Mouse (Mus musculus) heart, postnatal 25 days (tissue): ENCODE measurements around the gene Mbnl2. TPM values are rescaled to one million over a fixed set of nuclear protein-coding genes. Genes with fewer than 3 reads are reported as not detected.

ENCODE experiments used
- DNase-seq: peaks from one replicate; pipeline ENCODE4 v3.0.0; 2022; ENCODE audit warnings: low spot score
- intact Hi-C: fragments of 180-260 bp; cut with DNase I; formaldehyde crosslinking; loops from one replicate; pipeline ENCODE4 v1.15.1; 2025
- total RNA-seq, 2 experiments: library from RNA; stranded (reverse); gene quantifications; 2 replicates each; pipeline ENCODE4 v1.2.3; 2021

The Mbnl2 gene
- total RNA-seq, 2 experiments from 2014 or later, result 234 to 252 TPM

DNA sequence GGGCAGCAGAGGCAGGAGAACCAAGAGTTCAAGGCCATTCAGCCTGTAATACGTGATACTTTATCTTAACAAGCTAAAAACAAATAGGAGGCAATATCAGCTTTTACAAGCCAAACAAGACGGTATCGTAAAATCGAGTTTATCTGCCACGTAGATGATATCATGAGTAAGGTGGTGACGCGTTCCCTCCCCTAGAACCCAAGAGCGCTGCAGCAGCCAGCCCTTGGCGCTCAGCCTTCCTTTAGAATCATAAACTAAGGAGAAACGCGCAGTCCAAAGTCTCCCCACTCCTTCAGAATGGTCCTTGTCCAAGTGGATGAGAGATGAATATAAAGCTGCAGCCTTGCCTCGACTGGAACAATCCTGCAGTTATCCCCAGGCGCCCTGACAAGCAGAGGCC lies 166.4 kb downstream of the Mbnl2 start:
- no peak for DNase-seq
- intact Hi-C loops, result no loop called here

DNA sequence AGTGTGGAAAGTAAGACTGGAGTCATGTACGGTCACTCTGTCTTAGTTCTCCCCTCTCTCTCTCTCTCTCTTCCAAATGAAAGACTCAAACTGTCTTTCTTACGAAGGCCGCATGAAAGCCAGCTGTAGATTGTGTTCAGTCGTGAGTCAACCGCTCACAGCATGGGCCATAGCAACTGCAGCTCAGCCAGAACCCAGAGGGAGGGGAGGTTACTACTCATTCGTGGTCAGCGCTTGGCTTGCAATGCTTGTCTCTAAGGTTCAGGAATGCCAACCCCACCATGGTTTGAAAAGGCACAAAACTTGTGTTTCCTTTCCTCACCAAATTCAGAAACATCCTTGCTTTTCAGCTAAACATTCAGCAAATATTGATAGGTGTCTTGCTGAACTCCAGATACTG lies 178.8 kb downstream of the Mbnl2 start:
- intact Hi-C loops, result no loop called here
- DNase-seq, result no peak

DNA sequence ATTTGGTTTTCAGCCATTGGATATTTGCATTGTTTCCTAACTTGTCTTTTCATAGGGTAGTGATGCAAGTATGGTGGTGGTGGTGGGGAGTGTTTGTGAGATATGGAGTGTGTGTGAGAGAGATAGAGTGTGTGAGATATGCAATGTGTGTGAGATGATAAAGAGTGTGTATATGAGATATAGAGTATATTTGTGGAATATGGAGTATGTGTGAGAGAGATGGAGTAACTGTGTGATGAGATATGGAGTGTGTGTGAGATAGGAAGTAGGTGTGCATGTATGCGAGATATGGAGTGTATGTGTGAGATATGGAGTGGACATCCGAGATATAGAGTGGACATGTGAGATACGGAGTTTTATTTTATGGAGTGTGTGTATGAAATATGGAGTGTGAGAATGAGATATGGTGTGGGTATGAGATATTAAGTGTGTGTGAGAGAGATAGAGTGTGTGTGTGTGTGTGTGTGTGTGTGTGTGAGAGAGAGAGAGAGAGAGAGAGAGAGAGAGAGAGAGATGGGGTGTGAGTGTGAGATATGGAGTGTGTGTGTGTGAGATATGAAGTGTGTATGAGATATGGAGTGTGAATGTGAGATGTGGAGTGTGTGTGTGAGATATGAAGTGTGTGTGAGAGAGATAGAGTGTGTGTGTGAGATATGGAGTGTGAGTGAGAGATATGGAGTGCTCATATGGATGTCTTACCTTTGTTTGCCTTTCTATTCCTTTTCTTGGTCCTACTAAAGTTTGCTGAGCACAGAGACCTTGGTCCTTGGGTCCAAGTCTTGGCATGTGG lies 188.7 kb downstream of the Mbnl2 start:
- intact Hi-C loops, result no loop called here
- no peak for DNase-seq

DNA sequence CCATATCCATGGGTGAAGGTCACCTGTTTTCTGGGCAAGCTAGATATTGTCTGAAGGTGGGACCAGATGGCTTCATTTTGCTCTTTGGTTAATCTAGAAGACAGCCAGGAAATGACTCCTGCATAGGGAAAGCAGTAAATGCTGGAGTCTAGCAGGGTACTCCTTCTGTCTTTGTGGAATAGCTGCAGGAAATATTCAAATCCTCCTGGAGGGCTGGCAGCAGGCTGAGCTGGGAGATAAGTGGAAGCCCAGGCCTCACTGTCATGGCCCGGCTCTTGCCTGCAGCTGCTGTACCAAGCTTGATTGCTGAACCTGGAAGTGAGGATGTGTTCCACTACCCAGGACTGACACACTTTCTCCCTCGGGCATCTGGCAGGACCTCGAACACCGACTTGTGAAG lies 191.3 kb downstream of the Mbnl2 start:
- no peak for DNase-seq
- intact Hi-C loops, result no loop called here

DNA sequence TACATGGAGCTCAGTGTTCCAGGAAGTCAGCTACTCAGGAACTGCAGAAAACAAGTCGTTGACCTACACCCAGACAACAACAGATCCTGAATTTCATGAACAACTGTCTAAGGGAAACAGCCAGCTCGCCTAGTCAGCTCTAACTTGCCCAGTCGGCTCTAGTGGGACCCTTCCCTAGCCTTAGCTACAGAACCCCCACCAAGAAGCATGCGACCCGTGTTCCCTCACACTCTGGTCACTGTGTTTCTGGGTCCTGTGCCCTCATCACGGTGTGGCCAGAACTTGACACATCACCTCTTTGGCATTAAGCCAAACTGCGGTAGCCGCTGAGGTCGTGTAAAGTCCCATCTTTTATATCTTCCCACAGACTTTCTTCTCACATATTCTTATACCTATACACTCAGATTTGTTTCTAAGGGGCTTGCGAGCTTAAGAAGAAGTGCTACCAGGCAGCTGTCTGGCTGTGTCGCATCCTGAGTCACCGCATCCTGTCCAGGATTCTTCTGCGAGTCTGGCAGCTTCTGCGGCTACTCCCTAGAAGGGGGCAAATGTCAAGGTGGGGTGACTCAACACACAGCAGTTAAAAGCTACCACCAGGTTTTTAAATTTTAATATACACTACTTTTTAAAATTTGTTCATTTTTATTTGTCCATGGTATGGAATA lies 193.8 kb downstream of the Mbnl2 start:
- DNase-seq, result no peak
- intact Hi-C loops, result no loop called here

DNA sequence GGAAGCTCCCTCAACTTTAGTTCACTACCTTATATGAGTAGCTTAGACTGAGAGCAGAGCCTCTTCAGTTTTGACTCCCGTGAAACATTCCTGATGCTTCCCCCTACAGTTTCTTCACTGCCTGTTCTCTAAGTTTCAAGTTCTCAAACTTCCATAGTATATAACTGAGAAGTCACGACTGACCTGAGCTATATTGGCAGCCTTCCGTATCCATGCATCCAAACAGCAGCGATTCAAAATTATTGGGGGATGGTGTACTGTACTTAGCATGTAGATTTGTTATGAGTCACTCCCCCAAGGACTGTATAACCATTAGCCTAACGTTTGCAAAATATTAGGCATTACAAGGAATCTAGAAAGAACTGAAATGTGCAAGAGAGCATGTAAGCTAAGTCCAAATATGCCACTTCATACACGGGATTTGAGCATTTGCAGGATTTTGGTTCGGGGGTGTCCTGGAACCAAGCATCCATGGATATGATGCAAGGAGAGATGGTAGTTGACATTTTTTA lies 200.8 kb downstream of the Mbnl2 start:
- intact Hi-C loops, result loop anchor here (5.0 kb wide), 2 partner anchors 56 to 186 kb away; no protein-coding TSS in a partner anchor
- no peak for DNase-seq

DNA sequence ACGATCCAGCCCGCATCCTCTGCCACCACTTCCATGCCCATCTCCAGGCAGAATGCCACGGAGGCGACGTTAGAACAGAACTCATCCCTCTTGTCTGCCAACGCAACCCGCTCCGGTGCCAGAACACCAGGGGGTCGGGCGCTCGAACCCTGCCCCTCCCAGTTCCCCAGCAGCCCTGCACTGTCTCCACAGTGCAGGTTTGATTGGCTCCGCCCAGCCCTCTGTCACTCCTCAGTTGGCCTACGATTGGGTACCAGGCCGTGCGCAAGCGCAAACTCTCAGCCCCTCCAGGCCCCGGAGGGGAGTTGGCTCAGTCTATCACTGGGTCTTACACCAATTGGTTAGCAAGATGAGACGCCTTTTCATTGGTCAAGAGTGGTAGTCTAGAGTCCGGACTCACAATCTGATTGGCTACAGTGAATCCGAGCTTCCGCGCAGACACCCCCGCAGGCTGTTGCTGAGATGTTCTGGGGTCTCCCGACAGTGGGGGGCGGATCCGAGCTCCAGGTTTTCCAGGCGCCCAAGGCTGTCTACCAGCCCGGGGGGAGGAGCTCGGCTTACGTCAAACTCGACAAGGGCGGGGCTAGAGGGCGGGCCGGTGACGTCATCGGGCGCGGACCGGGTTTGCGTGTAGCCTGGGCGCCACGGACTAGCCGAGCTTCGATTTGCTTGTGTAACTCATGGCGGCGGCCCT lies 202.0 kb downstream of the Mbnl2 start:
- peak; percentile 96 for DNase-seq
- intact Hi-C loops, result loop anchor here (5.0 kb wide), 2 partner anchors 55 to 185 kb away; no protein-coding TSS in a partner anchor

DNA sequence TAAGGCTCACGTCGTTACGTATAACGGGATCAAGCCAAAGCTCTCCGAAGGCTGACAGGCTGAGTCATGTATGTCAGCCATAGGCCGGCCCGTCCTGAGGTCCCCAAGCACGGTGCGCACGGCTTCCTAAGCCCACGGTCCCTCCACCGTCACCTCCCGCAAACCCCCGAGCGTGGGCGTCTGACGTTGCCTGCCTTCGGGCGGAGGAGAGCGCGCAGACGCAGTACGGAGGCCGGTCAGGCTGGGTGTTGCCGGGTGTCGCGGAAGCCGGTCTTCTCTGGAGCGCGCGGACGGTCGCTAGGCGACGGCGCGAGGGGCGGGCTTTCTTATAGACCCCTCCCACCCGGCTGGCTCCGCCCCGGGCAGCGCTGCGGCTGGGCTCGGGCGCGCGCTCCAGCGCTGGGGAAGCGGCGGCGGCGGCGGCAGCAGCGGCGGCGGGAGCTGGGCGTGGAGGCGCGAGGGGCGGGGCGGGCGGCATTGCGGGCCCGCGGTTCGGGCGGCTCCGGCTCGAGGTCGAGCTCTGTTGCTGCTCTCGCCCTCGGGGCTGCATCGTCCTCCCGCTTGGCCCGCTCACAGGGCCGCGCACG lies 202.6 kb downstream of the Mbnl2 start, which contains the start of gene Rap2a:
Gene Rap2a, plus strand, starts transcription at position 463 of the 587 bp plus-strand sequence.
- peak; percentile 96 for DNase-seq
- intact Hi-C loops, result loop anchor here (2.0 to 5.0 kb wide), 3 partner anchors 54 to 184 kb away; no protein-coding TSS in a partner anchor

DNA sequence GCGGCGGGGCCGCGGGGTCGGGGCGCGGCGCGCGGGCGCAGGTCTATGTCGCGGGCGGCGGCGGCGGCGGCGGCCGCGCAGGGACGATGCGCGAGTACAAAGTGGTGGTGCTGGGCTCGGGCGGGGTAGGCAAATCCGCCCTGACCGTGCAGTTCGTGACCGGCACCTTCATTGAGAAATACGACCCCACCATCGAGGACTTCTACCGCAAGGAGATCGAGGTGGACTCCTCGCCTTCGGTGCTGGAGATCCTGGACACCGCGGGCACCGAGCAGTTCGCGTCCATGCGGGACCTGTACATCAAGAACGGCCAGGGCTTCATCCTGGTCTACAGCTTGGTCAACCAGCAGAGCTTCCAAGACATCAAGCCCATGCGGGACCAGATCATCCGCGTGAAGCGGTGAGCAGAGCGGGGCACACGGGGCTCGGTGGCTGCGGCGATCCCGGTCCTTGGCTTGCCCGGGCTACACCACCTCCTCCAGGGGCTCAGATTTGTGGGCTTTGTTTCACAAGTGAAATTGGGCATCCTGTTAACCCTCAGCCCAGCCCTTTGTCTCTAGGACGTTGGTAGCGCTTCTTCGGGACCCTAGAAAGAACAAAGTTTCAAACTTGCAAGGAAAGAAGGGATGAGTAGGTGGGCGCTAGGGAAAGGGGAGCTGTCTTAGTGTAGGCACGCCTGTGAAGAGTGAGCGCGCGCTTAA lies 203.3 kb downstream of the Mbnl2 start:
- intact Hi-C loops, result loop anchor here (2.0 to 5.0 kb wide), 3 partner anchors 54 to 184 kb away; no protein-coding TSS in a partner anchor
- DNase-seq, result peak; percentile 16

DNA sequence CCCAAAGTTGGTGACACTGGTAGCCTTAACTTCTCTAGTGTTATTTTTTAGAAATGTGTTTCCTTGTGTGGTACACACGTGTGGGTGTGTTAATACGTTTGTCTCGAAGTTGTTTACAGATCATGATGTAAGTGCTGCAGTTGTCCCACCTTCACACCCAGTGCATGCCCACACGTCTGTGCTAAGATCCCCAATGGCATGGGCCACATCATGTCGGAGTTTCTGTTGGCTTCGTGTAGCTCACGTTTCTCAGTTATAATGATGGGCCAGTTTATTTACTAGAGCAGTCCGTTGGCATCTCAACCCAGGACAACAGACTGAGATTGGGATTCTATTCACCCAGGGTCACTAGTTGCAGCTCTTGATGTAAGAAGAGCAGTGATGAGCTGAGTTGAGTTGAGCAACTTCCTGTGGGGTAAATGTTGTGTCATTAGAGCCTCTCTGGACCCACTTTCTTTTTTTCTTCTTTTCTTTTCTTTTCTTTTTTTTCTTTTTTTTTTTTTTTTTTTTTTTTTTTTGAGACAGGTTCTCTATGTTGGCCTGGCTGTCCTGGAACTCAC lies 205.0 kb downstream of the Mbnl2 start:
- intact Hi-C loops, result no loop called here
- DNase-seq, result no peak

DNA sequence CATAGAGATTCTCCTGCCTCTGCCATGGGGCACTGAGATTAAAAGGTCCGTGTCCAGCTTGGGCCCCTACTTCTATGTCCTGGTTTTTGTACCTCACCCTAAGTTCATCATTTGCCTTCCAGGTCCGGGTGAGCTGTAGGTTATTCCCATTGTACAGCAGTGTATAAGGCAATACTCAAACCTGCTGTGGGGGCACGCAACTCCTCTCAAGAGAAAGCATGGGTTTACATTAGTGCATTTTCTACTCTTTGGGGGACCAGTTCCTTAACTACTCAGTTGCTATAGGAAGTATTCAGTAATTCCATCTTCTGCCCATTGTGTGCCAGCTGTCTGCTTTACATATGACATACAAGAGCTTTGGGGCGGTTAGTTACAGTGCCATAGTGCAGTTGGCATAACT lies 205.5 kb downstream of the Mbnl2 start:
- DNase-seq, result no peak
- intact Hi-C loops, result no loop called here

Other genes with a start within 250 kb of the Mbnl2 start
- gene Oxgr1, start 233.2 kb upstream of the Mbnl2 start, total RNA-seq, result not detected
- gene Rap2a, start 202.8 kb downstream of the Mbnl2 start, total RNA-seq, result 10 to 100 TPM; 12.9 to 14.0 TPM